Mouse (Mus musculus) CD4-positive, CD25-positive, alpha-beta regulatory T cell, adult 2 months (primary cell): Measurements from ENCODE around the gene Chd8.
"Not testable (repeated sequence)": the region's sequence is repeated elsewhere in the genome, so short reads cannot be mapped to it uniquely, and the experiment has no call there.

ENCODE experiments used
- DNase-seq: peaks from one replicate; pipeline ENCODE4 v3.0.0-alpha.2; 2012; ENCODE audit warnings: low read depth, low spot score

The Chd8 gene

DNA sequence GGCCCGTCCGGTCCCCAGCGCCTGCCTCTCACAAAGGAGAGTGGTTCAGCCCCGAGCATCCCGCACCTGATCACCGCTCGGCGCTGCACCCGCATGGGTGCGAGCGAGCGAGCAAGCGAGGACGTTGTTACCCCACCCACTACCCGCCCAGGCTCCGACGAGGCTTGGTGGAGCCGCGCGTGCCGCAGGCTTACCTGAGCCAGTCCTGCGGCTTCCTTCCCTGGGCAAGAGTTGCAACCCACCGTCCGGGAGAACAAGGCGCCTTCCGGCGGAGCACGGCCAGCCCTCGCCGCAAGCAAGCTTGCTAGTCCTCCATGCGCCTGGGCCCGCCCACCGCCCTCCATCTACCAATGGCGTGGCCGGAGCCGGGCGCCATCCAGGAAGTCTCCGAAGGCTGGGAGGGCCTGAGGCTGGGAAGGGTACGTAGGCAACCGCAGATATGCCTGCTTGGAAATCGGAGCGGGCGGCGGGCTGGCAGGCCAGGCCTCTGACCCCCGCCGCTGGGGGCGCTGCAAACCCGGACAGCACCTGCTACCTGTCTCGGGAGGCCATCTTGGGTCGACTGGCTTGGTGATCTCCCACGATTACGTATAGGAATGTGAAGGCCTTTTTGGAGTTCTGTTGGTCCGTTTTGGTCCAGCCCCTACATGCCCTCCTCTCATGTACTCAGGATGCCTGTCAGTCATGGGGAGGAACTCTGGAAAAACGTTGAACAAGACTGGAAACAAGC lies at the start of gene Chd8:
TSS of gene Chd8 (minus strand) at position 297 of the 730 bp plus-strand sequence.
- DNase-seq: peak; percentile 98

DNA sequence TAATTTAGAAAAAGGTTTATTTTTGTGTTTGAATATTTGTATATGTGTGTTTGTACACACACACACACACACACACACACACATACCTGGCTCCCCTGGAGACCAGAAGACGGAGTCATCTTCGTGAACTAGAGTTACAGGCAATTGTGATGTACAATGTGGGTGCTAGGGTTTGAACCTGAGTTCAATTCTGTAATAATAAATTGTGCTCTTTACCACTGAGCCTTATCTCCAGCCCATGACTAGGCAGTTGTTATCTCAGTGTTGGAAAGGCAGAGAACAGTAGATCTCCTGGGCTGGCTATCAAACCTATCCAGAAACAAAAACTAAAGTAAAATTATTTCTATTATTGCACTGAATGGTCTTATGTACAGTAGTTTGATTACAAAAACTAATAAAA lies 48.5 kb upstream of the Chd8 start:
- DNase-seq: no peak

DNA sequence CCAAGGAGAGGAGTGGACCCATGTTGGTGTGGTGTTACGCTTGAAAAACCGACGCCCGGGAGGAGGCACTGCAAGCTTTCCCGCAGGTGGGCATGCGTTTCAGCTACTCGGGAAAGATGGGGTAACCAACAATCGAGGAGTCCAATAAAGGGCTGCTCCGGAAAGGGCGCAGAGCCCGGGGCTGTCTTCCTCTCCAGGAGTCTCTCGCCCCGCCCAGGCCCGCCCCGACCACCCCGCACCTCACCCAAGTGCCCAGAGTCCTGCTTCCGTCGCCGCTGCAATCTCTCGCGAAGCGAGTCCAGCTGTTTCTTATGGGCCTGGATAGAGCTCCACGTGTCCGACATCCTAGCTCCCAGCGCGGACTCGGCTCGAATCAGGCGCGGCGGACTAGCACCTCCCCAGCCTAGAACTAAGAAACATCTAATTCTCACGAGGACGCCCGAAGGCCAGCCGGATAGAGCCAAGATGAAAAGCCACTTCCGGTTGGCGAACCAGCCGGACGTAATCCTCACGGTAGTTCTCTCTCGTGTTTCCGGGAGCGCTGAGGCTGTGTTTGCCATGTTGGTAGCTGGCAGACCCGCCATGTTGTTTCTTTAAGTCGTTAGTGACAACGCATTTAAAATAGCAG lies 47.2 kb upstream of the Chd8 start, which contains the start of gene Mettl3:
TSS of gene Mettl3 (minus strand) at position 485 of the 628 bp plus-strand sequence.
- DNase-seq: peak; percentile 94

DNA sequence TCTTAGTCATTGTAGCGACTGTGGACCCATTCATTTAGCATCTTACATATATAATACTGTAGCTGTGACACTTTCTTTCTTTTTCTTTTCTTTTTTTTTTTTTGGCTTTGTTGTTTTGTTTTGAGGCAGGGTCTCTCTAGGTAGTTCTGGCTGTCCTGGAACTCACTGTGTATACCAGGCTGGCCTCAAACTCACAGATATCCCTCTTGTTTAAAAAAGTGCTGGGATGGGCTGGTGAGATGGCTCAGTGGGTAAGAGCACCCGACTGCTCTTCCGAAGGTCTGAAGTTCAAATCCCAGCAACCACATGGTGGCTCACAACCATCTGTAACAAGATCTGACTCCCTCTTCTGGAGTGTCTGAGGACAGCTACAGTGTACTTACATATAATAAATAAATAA lies 45.9 kb upstream of the Chd8 start:
- not testable (repeated sequence) for DNase-seq

- DNase-seq: peak; percentile 55
Measured at GRCm38 (mm10) chr14:52295558-52296264, 38.1 kb upstream of the Chd8 start.

- no peak for DNase-seq
Measured at GRCm38 (mm10) chr14:52284191-52284590, 26.6 kb upstream of the Chd8 start.

DNA sequence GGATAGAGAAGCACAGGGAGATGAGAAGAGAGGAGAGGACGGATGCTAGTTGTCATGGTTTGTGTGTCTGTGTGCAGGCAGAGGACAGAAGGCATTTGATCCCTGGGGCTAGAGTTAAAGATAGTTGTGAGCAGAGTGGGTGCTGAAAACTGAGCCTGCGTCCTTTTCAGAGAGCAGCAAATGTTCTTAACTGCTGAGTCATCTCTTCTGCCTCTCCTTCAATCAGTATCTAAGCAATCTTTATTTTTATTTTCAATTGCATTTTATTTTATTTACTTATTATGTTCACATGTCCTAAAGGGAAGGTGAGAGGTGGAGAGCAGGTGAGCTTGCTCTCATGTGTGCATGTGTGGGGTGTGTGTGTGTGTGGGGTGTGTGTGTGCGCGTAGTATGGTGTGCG lies 26.0 kb upstream of the Chd8 start:
- DNase-seq: no peak

- peak; percentile 63 for DNase-seq
Measured at GRCm38 (mm10) chr14:52279747-52280120, 22.2 kb upstream of the Chd8 start.

DNA sequence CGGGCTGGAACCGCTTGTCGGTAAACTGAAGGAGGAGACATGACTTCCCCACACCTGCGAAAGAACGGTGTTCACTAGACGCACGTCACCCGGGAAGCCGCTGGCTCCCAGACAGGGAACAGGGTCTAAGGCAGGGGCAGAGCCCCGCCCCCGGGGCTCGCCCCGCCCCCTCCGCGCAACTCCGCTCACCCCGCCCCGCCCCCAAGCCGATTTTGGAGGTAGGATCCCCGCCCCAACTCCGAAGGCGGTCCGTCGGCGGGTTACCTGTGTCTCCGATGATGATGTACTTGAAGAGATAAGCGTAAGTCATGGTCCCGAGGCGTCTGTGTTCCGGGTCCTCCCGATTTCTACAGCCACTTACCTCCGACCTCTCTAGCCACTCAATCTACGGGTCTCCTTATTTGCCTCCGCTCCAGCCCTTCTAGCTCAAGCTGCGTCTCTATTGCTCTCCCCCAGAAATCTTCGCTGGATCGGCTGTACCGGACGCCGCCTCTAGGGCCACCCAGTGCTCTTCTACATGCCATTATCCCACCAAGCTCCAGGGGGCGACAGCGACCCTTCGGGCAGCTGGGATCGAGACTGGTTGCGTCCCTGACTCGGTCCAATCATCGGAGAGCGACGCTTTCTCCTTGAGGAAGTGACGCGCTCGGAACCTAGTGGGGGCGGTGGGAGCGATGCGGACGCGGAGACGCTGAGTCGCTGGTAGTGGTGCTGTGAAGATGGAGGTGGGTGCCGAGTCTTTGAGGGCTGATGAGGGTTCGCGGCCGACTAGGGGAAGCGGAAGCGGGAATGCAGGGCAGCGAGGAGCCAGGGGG lies 21.6 kb upstream of the Chd8 start, which contains the start of the genes Tox4 and Rab2b:
TSS of gene Tox4 (plus strand) at position 215 of the 815 bp plus-strand sequence.
TSS of gene Rab2b (minus strand) at position 614 of the 815 bp plus-strand sequence.
- peak; percentile 100 for DNase-seq

- no peak for DNase-seq
Measured at GRCm38 (mm10) chr14:52277210-52277609, 19.6 kb upstream of the Chd8 start.

GRCm38 (mm10) chr14:52272781-52273180 lies 15.2 kb upstream of the Chd8 start:
- DNase-seq: peak; percentile 24

DNA sequence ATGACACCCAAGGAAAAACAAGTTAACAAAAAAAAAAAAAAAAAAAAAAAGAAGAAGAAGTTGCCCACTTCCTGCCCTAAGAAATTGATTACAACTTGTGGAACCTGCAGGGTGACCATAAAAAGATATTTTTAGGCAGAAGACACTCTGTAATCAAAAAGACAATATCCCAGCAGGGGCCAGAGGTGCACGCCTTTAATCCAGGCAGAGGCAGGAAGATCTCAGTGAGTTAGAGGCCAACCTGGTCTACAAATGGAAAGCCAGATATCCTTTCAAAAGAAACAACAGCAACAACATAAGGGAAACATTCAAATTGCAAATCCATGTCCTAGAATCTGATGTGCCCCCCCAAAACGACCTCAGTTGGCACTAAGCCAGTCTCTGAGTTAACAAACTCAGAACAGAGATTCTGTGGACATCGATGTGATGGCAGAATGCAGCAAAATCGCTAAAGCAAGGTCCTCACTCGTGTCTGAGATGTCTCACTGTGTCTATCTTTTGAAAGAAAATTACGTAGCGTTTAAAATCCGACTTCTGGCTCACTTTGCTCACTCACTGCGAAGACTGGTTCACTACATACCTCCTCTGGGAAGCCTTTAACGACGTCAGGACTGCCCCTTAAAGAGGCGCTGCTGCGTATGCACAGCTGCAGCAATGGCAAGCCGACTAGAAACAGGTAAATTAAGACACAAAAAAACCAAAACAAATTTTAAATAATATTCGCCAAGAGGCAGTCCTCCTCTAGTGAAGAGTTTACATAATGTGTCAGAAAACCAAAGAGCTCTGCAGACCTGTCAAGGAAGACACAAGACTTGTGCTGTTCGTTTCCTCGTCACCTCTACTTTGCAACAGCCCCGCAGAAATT lies 1.0 kb downstream of the Chd8 start:
- peak; percentile 39 for DNase-seq

- no peak for DNase-seq
Measured at GRCm38 (mm10) chr14:52246129-52246528, 11.5 kb downstream of the Chd8 start.

DNA sequence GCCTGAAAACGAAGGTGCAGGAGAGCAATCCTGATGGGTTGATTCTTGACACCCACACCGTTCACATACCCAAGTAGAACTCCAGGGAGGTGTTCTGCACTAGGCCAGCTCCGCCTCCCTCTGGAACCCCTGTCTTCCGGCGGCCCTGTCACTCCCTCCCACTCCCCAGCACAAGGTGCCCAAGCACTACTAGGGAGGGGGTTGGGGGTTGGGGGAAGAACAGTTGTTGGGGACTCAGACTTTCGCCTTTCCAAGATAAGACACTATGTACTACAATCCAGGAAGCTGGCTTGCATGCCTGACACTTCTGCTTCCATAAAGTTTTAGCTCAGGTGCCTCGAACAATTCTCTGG lies 12.9 kb downstream of the Chd8 start:
- no peak for DNase-seq

- peak; percentile 99 for DNase-seq
Measured at GRCm38 (mm10) chr14:52244041-52244689, 13.4 kb downstream of the Chd8 start.

DNA sequence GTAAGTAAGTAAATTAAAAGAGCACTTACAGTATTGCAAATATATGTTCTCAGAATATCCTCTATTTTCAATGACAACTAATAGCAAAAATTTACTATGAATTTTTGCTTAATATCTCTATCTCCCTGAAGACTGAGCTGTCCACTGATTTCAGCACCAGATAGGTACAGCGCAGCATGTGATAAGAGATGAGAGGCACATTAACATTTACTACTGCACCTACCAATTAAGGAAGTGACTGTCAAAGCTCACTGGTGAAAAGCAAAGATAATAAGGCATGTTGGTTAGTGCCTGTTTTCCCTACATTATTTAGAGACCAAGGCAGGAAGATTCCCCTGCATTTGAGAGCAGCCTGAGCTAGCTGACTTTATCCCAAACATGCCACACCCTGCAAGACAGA lies 21.4 kb downstream of the Chd8 start:
- no peak for DNase-seq

DNA sequence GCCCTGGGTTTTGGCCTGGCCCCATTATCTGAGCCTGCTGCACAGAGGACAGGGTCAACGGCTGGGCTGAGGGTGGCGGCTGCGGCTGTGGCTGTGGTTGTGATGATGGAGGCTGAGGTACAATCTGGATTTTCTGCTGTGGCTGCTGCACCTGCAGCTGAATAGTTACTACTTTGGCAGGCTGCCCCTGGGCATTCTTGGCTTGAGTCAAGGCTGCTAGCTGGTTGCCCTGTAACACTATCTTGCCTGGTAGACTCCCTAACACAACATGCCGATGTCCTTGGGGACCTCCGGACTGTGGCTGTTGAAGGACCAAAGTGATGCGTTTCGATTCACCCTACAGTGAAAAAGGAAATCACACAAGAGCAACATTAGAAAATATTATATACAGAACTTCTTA lies 22.4 kb downstream of the Chd8 start:
- no peak for DNase-seq

- DNase-seq: peak; percentile 6
Measured at GRCm38 (mm10) chr14:52232249-52232648, 25.3 kb downstream of the Chd8 start.

GRCm38 (mm10) chr14:52225972-52226371 lies 31.6 kb downstream of the Chd8 start:
- DNase-seq: no peak

DNA sequence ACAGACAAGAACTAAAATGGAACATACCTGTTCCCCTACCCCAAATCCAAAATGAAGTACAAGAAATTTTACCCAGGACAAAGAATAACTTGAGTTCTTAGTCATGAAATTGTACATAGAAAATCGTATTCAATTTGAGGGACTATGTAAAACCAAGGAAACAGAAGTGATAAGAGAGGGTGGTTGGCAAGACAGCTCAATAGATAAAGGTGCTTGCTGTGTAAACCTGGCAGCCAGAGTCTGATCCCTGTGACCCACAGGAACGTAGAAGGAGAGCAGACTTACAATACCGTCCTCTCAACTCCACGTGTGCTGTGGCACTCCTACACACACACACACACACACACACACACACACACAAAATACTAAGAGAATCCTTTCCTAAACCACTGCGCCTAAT lies 40.3 kb downstream of the Chd8 start:
- no peak for DNase-seq
